Mouse (Mus musculus): ENCODE measurements around the gene Actn4. TPM values are rescaled to one million over a fixed set of nuclear protein-coding genes. Genes with fewer than 3 reads are reported as not detected.
A peak's percentile ranks its signal among the peaks of the same experiment; 100 is the strongest.

The Actn4 gene
- polyA plus RNA-seq, 1 experiment, result 465 TPM

DNA sequence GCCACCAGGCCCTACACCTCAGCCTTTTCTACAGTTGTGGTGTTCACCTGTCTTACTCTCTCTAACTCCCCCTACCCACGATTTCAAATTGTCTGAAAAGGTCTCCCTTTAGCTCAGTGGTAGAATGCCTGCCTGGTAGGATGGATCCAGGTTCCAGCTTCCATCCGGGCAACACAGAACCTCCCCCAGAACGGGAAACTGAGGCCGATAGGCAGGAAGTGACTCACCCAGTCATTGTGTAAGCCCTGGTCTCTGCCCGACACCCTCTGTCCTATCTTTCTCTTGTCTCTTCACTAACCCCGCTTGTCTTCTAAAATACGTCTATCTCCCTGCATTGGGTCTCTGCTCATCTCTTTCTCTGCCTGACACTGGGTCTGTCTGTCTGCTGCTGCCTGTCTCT lies 23.1 kb upstream of the Actn4 start:
- no peak for TF ChIP-seq FOSL1 (IDR thresholded peaks at IDR 0.05; ENCODE audit: insufficient read depth, low read length, poor library complexity, severe bottlenecking)
- TF ChIP-seq MAX (IDR thresholded peaks at IDR 0.05), result no peak
- TF ChIP-seq USF1 (IDR thresholded peaks at IDR 0.05; ENCODE audit: low read depth), result no peak
- no peak for TF ChIP-seq CTCF (IDR thresholded peaks at IDR 0.05; ENCODE audit: control insufficient read depth, insufficient read depth, insufficient read length)
- no peak for TF ChIP-seq MYOD1 (IDR thresholded peaks at IDR 0.05; ENCODE audit: control insufficient read depth, insufficient read length, low read depth)
- no peak for TF ChIP-seq MYOG (IDR thresholded peaks at IDR 0.05; ENCODE audit: control insufficient read depth, extremely low read depth, insufficient read length)
- no peak for TF ChIP-seq CEBPB (IDR thresholded peaks at IDR 0.05; ENCODE audit: low read depth)
- peaks cover 14% of the 10 kb centered on the region for H3K79me2 ChIP-seq (ENCODE audit: control insufficient read depth, insufficient read depth)
- peaks cover 10% of the 10 kb centered on the region for H3K79me3 ChIP-seq (ENCODE audit: low read depth)
- peaks cover 4% of the 10 kb centered on the region for H3K27me3 ChIP-seq (ENCODE audit: control insufficient read depth, insufficient read depth, insufficient read length)
- H3K36me3 ChIP-seq (ENCODE audit: control insufficient read depth, insufficient read depth), result no peaks in the 10 kb centered on the region
- no peak overlapping the region for H3K4me3 ChIP-seq (ENCODE audit: insufficient read depth, poor library complexity, severe bottlenecking)
- H3ac ChIP-seq (ENCODE audit: control insufficient read depth, insufficient read length, low read depth), result no peak overlapping the region

DNA sequence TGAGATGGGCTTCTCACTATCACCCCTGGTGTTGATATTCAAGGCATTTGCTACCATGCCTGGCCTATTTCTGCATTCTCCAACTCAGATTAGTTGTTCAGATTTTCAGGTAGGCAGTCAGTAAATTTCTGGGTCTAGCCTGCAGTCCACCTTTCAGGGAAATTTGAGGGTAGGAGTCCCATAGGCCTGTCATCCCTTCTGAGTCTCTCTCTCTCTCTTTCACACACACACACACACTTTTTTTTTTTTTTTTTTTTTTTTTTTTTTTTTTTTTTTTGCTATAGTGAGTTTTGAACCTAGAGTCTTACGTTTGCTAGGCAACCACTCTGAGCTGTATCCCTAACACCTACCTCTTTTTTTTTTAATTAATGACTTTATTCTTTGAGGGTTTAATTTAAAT lies 22.3 kb upstream of the Actn4 start:
- H3K79me3 ChIP-seq (ENCODE audit: low read depth), result peaks cover 11% of the 10 kb centered on the region
- peaks cover 16% of the 10 kb centered on the region for H3K79me2 ChIP-seq (ENCODE audit: control insufficient read depth, insufficient read depth)
- no peaks in the 10 kb centered on the region for H3K36me3 ChIP-seq (ENCODE audit: control insufficient read depth, insufficient read depth)
- H3K4me3 ChIP-seq (ENCODE audit: insufficient read depth, poor library complexity, severe bottlenecking), result no peak overlapping the region
- peaks cover 4% of the 10 kb centered on the region for H3K27me3 ChIP-seq (ENCODE audit: control insufficient read depth, insufficient read depth, insufficient read length)
- no peak for TF ChIP-seq MYOD1 (IDR thresholded peaks at IDR 0.05; ENCODE audit: control insufficient read depth, insufficient read length, low read depth)
- TF ChIP-seq MYOG (IDR thresholded peaks at IDR 0.05; ENCODE audit: control insufficient read depth, extremely low read depth, insufficient read length), result no peak
- no peak for TF ChIP-seq USF1 (IDR thresholded peaks at IDR 0.05; ENCODE audit: low read depth)
- TF ChIP-seq CTCF (IDR thresholded peaks at IDR 0.05; ENCODE audit: control insufficient read depth, insufficient read depth, insufficient read length), result no peak
- TF ChIP-seq MAX (IDR thresholded peaks at IDR 0.05), result no peak
- TF ChIP-seq CEBPB (IDR thresholded peaks at IDR 0.05; ENCODE audit: low read depth), result no peak
- no peak for TF ChIP-seq FOSL1 (IDR thresholded peaks at IDR 0.05; ENCODE audit: insufficient read depth, low read length, poor library complexity, severe bottlenecking)
- no peak overlapping the region for H3ac ChIP-seq (ENCODE audit: control insufficient read depth, insufficient read length, low read depth)

DNA sequence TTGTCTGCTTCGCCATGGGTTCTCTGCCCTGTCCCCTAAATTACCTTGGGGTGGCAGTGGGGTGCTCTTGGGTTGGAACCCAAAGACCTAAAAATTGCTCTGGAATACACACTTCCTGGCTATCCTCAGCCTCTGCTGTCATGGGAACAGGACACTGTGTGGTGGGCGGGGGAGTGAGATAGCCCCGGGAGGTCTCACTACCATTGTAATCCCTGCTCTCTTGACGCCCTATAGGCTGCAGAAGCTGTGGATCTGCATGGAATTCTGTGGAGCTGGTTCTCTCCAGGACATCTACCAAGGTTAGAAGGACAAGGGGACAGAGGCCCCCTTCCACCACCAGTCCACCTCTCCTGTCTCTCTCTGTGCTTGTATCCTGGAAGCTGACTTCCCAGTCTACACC lies 21.7 kb upstream of the Actn4 start:
- Histone ChIP-seq H3K79me2 (ENCODE audit: control insufficient read depth, insufficient read depth) (peaks cover 22% of the 10 kb centered on the region), H3K36me3 (ENCODE audit: control insufficient read depth, insufficient read depth) (peaks cover 3% of the 10 kb centered on the region), H3K27me3 (ENCODE audit: control insufficient read depth, insufficient read depth, insufficient read length) (peaks cover 4% of the 10 kb centered on the region), H3ac (ENCODE audit: control insufficient read depth, insufficient read length, low read depth) (no peak overlapping the region), H3K4me3 (ENCODE audit: insufficient read depth, poor library complexity, severe bottlenecking) (no peak overlapping the region), H3K79me3 (ENCODE audit: low read depth) (peaks cover 16% of the 10 kb centered on the region)
- TF ChIP-seq FOSL1 (IDR thresholded peaks at IDR 0.05; ENCODE audit: insufficient read depth, low read length, poor library complexity, severe bottlenecking) (no peak), USF1 (IDR thresholded peaks at IDR 0.05; ENCODE audit: low read depth) (no peak), MYOD1 (IDR thresholded peaks at IDR 0.05; ENCODE audit: control insufficient read depth, insufficient read length, low read depth) (no peak), CEBPB (IDR thresholded peaks at IDR 0.05; ENCODE audit: low read depth) (no peak), MYOG (IDR thresholded peaks at IDR 0.05; ENCODE audit: control insufficient read depth, extremely low read depth, insufficient read length) (no peak), CTCF (IDR thresholded peaks at IDR 0.05; ENCODE audit: control insufficient read depth, insufficient read depth, insufficient read length) (no peak), MAX (IDR thresholded peaks at IDR 0.05) (no peak)

DNA sequence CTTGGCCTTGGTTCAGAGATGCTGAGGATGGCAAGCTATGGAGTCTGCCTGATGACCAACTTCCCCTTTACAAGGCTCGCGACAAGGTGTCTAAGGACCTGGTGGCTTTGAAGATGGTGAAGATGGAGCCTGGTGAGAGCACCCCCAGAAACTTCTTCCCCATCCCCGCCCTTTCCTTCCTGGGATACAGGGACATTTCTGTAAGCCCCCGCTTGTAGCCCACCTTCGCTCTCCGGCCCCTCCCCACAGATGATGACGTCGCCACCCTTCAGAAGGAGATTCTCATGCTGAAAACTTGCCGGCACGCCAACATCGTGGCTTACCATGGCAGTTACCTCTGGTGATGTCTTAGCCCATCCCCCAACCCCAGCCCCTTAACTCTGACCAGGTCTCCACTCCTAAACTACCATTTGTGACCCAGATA lies 21.0 kb upstream of the Actn4 start:
- Histone ChIP-seq H3K79me3 (ENCODE audit: low read depth) (peaks cover 16% of the 10 kb centered on the region), H3K4me3 (ENCODE audit: insufficient read depth, poor library complexity, severe bottlenecking) (no peak overlapping the region), H3K36me3 (ENCODE audit: control insufficient read depth, insufficient read depth) (peaks cover 8% of the 10 kb centered on the region), H3ac (ENCODE audit: control insufficient read depth, insufficient read length, low read depth) (no peak overlapping the region), H3K27me3 (ENCODE audit: control insufficient read depth, insufficient read depth, insufficient read length) (peaks cover 4% of the 10 kb centered on the region), H3K79me2 (ENCODE audit: control insufficient read depth, insufficient read depth) (peaks cover 29% of the 10 kb centered on the region)
- TF ChIP-seq MYOG (IDR thresholded peaks at IDR 0.05; ENCODE audit: control insufficient read depth, extremely low read depth, insufficient read length) (no peak), CTCF (IDR thresholded peaks at IDR 0.05; ENCODE audit: control insufficient read depth, insufficient read depth, insufficient read length) (no peak), USF1 (IDR thresholded peaks at IDR 0.05; ENCODE audit: low read depth) (no peak)

DNA sequence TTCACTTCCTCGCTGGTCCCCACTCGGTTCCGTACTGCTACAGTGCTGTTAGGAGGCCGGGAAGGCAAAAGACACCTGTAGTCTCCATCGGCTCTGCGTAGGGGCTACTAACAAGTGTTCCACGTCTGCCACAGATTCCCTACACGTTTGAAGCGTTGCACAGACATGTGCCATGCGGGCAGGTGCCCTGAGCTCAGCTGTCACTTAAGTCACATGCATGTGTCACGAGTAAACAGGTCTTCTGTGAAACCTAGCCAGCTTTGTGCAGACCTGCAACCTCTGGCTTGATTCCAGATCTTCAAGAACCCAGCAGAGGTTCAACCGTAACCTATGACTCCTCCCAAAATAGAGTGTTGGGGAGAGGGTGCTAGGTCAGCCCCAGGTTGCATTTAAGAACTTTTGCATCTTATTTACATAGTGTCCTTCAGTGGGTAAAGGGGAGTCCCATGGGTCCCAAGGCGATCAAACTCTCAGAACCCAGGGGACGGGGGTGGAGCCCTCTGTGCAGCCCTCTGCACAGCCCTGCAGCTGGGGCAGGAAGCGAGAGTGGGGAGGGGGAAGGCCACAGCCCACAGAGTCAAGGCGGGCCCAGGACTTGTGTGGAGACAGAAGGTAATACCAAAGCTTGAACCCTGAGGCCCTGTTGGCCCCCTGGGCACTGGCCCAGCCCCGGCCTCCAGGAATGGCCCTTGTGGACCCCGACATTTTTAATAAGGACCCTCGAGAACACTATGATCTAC lies 20.3 kb upstream of the Actn4 start:
- peak overlapping the region; percentile 88 for H3ac ChIP-seq (ENCODE audit: control insufficient read depth, insufficient read length, low read depth)
- peak overlapping the region; percentile 21 for H3K4me3 ChIP-seq (ENCODE audit: insufficient read depth, poor library complexity, severe bottlenecking)
- no peak for TF ChIP-seq FOSL1 (IDR thresholded peaks at IDR 0.05; ENCODE audit: insufficient read depth, low read length, poor library complexity, severe bottlenecking)
- TF ChIP-seq MYOG (IDR thresholded peaks at IDR 0.05; ENCODE audit: control insufficient read depth, extremely low read depth, insufficient read length), result no peak
- no peak for TF ChIP-seq CEBPB (IDR thresholded peaks at IDR 0.05; ENCODE audit: low read depth)
- no peak for TF ChIP-seq MYOD1 (IDR thresholded peaks at IDR 0.05; ENCODE audit: control insufficient read depth, insufficient read length, low read depth)
- no peak for TF ChIP-seq MAX (IDR thresholded peaks at IDR 0.05)
- no peak for TF ChIP-seq USF1 (IDR thresholded peaks at IDR 0.05; ENCODE audit: low read depth)
- no peak for TF ChIP-seq CTCF (IDR thresholded peaks at IDR 0.05; ENCODE audit: control insufficient read depth, insufficient read depth, insufficient read length)
- peaks cover 14% of the 10 kb centered on the region for H3K36me3 ChIP-seq (ENCODE audit: control insufficient read depth, insufficient read depth)
- no peaks in the 10 kb centered on the region for H3K27me3 ChIP-seq (ENCODE audit: control insufficient read depth, insufficient read depth, insufficient read length)
- H3K79me2 ChIP-seq (ENCODE audit: control insufficient read depth, insufficient read depth), result peaks cover 30% of the 10 kb centered on the region
- H3K79me3 ChIP-seq (ENCODE audit: low read depth), result peaks cover 16% of the 10 kb centered on the region
